Mouse (Mus musculus): ENCODE data around the gene Rap1gap2. TPM values are rescaled to one million over a fixed set of nuclear protein-coding genes. Genes with fewer than 3 reads are reported as not detected.
A peak's percentile ranks its signal among the peaks of the same experiment; 100 is the strongest.

Rap1gap2 gene
- polyA plus RNA-seq, 1 experiment from 2014 or later, result 6.6 TPM

DNA sequence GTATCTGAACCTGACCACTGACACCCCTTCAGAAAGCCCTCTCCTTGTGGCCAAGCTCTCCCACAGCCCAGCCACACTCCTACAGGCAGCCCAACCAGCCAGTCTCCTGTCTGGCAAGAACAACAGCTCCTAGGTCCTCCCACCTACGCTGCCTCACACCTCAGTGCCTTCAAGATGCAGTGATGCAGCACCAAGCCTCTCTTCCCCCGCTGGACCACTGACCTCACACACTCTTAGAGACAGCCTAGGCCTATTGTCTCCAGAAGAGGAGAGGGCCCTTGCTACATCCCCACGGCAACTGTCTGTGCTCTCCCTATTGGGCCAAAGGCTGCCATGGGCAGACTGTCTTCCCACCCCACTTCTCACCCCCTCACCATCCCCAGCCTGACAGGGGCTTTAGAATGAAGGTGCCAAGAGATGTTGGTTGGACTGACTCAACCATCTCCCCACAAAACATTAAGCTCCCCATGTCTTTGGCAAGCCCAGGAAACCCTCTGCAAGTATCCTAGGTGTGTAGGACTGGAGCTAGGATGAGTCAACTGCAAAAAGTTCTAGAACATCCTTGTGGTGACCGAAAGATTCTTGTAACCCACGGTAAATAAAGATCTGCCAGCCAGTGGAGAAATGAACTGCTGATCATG, 50.8 kb downstream of the Rap1gap2 start:
- Histone ChIP-seq H3K4me3 (ENCODE audit: low read depth, low read length) (no peak overlapping the region), H3K27me3 (ENCODE audit: control insufficient read depth, insufficient read depth, low read length) (peaks cover 4% of the 10 kb centered on the region; the same call in 1 of the 2 replicates), H3K9me3 (replicated peaks; ENCODE audit: control insufficient read depth, low read length) (no peaks in the 10 kb centered on the region), H3K4me1 (ENCODE audit: control insufficient read depth, insufficient read depth, low read length) (peaks cover 14% of the 10 kb centered on the region), H3K9ac (ENCODE audit: low read depth, low read length) (no peak overlapping the region), H3K27ac (ENCODE audit: low read depth, low read length) (no peak overlapping the region), H3K36me3 (ENCODE audit: control insufficient read depth, insufficient read depth, low read length) (no peaks in the 10 kb centered on the region), H3K4me2 (no peak overlapping the region)
- no peak for ATAC-seq (replicated peaks; ENCODE audit: insufficient number of reproducible peaks, low FRiP score, low TSS enrichment)
- 75% methylated on average over 5 of the region's 5 CpGs for WGBS (ENCODE audit: insufficient replicate concordance)

- 77% methylated on average over 5 of the region's 5 CpGs for WGBS (ENCODE audit: insufficient replicate concordance)
Observed at GRCm38 (mm10) chr11:74558933-74559332, 51.8 kb downstream of the Rap1gap2 start.

DNA sequence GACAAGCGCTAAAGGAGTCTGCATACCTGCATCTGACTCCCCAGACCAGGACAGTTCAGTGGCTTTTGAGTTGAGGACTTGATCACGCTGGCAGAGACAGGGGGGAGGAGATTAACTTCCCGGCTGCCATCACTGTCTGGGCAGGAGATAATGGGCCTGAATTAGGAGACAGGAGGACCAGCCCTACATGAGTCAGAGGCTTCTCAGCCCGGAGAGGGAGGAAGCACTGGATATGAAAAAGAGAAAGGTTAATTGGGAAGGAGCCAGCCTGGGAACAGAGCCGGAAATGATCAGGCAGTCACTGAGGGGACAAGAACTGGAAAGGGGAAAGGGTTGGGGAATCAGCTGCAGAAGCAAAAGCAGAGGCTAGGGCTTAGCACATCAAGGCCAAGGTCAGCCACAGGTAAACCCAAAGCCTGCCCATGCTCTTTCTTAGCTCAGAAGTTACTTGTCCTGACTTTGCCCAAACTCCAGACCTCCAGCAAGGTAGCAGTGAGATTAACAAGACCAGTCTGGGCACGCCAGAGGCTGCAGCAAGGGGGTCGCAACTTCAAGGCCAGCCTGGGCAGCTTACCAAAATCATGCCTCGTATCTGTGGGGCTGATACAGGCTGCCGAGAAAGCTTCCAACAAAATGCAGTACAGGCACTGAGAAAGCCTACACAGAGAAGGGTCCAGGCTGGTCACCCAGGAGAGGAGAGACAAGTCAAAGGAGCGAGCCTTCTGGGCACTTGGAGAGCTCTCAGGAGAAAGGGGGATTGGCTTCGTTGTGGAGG, 53.1 kb downstream of the Rap1gap2 start:
- no peaks in the 10 kb centered on the region for H3K27me3 ChIP-seq (ENCODE audit: control insufficient read depth, insufficient read depth, low read length)
- no peak overlapping the region for H3K4me2 ChIP-seq
- no peaks in the 10 kb centered on the region for H3K9me3 ChIP-seq (replicated peaks; ENCODE audit: control insufficient read depth, low read length)
- no peak overlapping the region for H3K9ac ChIP-seq (ENCODE audit: low read depth, low read length)
- H3K4me1 ChIP-seq (ENCODE audit: control insufficient read depth, insufficient read depth, low read length), result peaks cover 19% of the 10 kb centered on the region
- no peak overlapping the region for H3K27ac ChIP-seq (ENCODE audit: low read depth, low read length)
- ATAC-seq (replicated peaks; ENCODE audit: insufficient number of reproducible peaks, low FRiP score, low TSS enrichment), result no peak
- H3K4me3 ChIP-seq (ENCODE audit: low read depth, low read length), result no peak overlapping the region
- no peaks in the 10 kb centered on the region for H3K36me3 ChIP-seq (ENCODE audit: control insufficient read depth, insufficient read depth, low read length)
- 43% methylated on average over 11 of the region's 11 CpGs for WGBS (ENCODE audit: insufficient replicate concordance)

More at GRCm38 (mm10) chr11:74558933-74559332, 51.8 kb downstream of the Rap1gap2 start:
- Histone ChIP-seq H3K27me3 (ENCODE audit: control insufficient read depth, insufficient read depth, low read length) (no peaks in the 10 kb centered on the region), H3K27ac (ENCODE audit: low read depth, low read length) (no peak overlapping the region), H3K9ac (ENCODE audit: low read depth, low read length) (no peak overlapping the region), H3K9me3 (replicated peaks; ENCODE audit: control insufficient read depth, low read length) (no peaks in the 10 kb centered on the region), H3K4me2 (no peak overlapping the region), H3K4me1 (ENCODE audit: control insufficient read depth, insufficient read depth, low read length) (peaks cover 19% of the 10 kb centered on the region), H3K4me3 (ENCODE audit: low read depth, low read length) (no peak overlapping the region), H3K36me3 (ENCODE audit: control insufficient read depth, insufficient read depth, low read length) (no peaks in the 10 kb centered on the region)
- ATAC-seq (replicated peaks; ENCODE audit: insufficient number of reproducible peaks, low FRiP score, low TSS enrichment), result no peak

DNA sequence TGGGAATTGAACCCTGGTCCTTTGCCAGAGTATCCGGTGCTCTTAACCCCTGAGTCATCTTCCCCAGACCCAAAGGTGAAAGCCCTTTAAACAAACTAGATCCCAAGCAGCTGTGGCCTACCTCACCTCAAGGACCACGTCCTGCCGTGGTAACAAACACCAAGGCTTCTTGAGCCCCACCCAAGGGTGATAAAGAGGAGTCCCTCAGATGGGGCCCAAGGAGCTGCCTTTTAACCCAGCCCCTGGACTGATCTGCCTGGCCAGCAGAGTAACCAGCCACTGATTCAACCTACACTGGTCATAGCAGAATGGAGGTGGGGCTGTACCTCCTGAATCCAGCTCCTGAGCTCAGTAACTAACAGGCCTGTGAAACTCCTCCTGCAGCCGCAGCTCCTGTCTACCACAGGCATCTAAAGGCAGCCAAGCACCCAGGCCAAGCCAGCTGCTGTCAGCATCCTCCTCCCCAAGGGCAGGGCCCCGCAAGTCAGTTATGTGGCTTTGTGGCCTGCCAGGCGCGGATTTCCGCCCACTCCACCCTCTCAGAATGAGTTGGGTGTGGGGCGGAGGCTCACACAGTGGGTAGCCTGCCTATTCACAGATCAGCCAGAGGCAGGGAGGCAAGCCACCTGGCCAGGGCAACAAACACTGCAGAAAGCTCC, 54.9 kb downstream of the Rap1gap2 start:
- 49% methylated on average over 9 of the region's 9 CpGs for WGBS (ENCODE audit: insufficient replicate concordance)
- no peaks in the 10 kb centered on the region for H3K9me3 ChIP-seq (replicated peaks; ENCODE audit: control insufficient read depth, low read length)
- H3K9ac ChIP-seq (ENCODE audit: low read depth, low read length), result 0 out of 2 replicates have a peak overlapping the region, but pooled peaks have one; percentile 22
- no peaks in the 10 kb centered on the region for H3K27me3 ChIP-seq (ENCODE audit: control insufficient read depth, insufficient read depth, low read length)
- no peak overlapping the region for H3K27ac ChIP-seq (ENCODE audit: low read depth, low read length)
- H3K36me3 ChIP-seq (ENCODE audit: control insufficient read depth, insufficient read depth, low read length), result no peaks in the 10 kb centered on the region
- no peak overlapping the region for H3K4me3 ChIP-seq (ENCODE audit: low read depth, low read length)
- H3K4me1 ChIP-seq (ENCODE audit: control insufficient read depth, insufficient read depth, low read length), result peaks cover 19% of the 10 kb centered on the region
- ATAC-seq (replicated peaks; ENCODE audit: insufficient number of reproducible peaks, low FRiP score, low TSS enrichment), result no peak
- no peak overlapping the region for H3K4me2 ChIP-seq

DNA sequence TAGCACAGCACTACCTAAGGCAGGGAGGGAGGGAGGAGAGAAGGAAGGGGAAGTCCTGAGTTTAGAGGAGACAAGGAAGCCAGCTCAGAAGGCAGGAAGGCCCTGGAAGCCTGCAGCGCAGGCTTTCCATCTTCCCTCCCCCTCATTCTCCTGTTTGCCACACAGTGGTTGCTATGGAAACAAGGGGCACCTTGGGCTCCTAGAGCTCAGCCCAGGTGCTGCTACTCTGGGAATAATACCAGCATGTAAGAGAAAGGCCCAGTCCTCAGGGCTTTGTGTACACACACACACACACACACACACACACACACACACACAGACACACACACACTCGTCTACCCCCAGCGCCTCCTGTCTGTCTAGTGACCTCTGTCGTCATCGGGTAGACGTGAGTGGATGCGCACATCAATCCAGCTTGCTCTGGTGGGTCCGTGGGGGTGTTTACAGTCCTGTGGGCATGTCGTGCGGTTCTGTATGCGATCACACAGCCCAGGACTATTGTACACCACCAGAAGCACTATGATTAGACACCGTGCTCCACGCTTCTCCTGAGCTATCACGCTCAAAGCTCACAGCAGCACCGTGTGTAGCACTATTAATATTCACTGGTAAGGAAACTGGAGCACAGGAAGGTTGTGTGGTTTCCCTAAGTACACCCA, 55.9 kb downstream of the Rap1gap2 start:
- H3K4me1 ChIP-seq (ENCODE audit: control insufficient read depth, insufficient read depth, low read length), result peaks cover 19% of the 10 kb centered on the region
- H3K27me3 ChIP-seq (ENCODE audit: control insufficient read depth, insufficient read depth, low read length), result no peaks in the 10 kb centered on the region
- ATAC-seq (replicated peaks; ENCODE audit: insufficient number of reproducible peaks, low FRiP score, low TSS enrichment), result no peak
- H3K9me3 ChIP-seq (replicated peaks; ENCODE audit: control insufficient read depth, low read length), result no peaks in the 10 kb centered on the region
- H3K4me3 ChIP-seq (ENCODE audit: low read depth, low read length), result no peak overlapping the region
- no peak overlapping the region for H3K4me2 ChIP-seq
- WGBS (ENCODE audit: insufficient replicate concordance), result 67% methylated on average over 15 of the region's 15 CpGs
- H3K27ac ChIP-seq (ENCODE audit: low read depth, low read length), result no peak overlapping the region
- no peaks in the 10 kb centered on the region for H3K36me3 ChIP-seq (ENCODE audit: control insufficient read depth, insufficient read depth, low read length)
- no peak overlapping the region for H3K9ac ChIP-seq (ENCODE audit: low read depth, low read length)

DNA sequence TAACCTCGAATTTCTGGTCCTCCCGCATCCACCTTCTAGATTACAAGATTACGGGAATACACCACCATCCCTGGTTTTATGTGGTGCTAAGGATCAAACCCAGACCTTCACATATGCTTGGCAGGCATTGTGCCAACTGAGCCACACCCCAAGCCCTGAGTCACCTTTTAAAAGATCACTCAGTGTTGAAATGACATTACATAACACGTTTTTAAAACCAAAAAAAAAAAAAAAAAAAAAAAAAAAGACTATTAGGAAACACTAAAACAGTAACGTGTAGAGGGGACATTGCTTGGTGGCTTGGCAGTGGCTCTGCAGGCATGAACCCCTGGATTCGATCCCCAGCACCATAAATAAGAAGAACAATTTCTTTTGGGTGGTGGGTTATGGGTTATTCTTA, 59.1 kb downstream of the Rap1gap2 start:
- no peaks in the 10 kb centered on the region for H3K36me3 ChIP-seq (ENCODE audit: control insufficient read depth, insufficient read depth, low read length)
- H3K27ac ChIP-seq (ENCODE audit: low read depth, low read length), result no peak overlapping the region
- ATAC-seq (replicated peaks; ENCODE audit: insufficient number of reproducible peaks, low FRiP score, low TSS enrichment), result no peak
- H3K4me1 ChIP-seq (ENCODE audit: control insufficient read depth, insufficient read depth, low read length), result peaks cover 23% of the 10 kb centered on the region
- WGBS (ENCODE audit: insufficient replicate concordance), result 72% methylated on average over 6 of the region's 6 CpGs
- no peak overlapping the region for H3K9ac ChIP-seq (ENCODE audit: low read depth, low read length)
- no peak overlapping the region for H3K4me2 ChIP-seq
- no peaks in the 10 kb centered on the region for H3K27me3 ChIP-seq (ENCODE audit: control insufficient read depth, insufficient read depth, low read length)
- no peak overlapping the region for H3K4me3 ChIP-seq (ENCODE audit: low read depth, low read length)
- no peaks in the 10 kb centered on the region for H3K9me3 ChIP-seq (replicated peaks; ENCODE audit: control insufficient read depth, low read length)

- Histone ChIP-seq H3K36me3 (ENCODE audit: control insufficient read depth, insufficient read depth, low read length) (no peaks in the 10 kb centered on the region), H3K4me3 (ENCODE audit: low read depth, low read length) (no peak overlapping the region), H3K9ac (ENCODE audit: low read depth, low read length) (no peak overlapping the region), H3K27me3 (ENCODE audit: control insufficient read depth, insufficient read depth, low read length) (no peaks in the 10 kb centered on the region), H3K4me1 (ENCODE audit: control insufficient read depth, insufficient read depth, low read length) (peaks cover 17% of the 10 kb centered on the region), H3K4me2 (no peak overlapping the region), H3K9me3 (replicated peaks; ENCODE audit: control insufficient read depth, low read length) (no peaks in the 10 kb centered on the region), H3K27ac (ENCODE audit: low read depth, low read length) (no peak overlapping the region)
- ATAC-seq (replicated peaks; ENCODE audit: insufficient number of reproducible peaks, low FRiP score, low TSS enrichment), result no peak
- WGBS (ENCODE audit: insufficient replicate concordance), result 49% methylated on average over 5 of the region's 5 CpGs
Observed at GRCm38 (mm10) chr11:74550615-74551102, 60.1 kb downstream of the Rap1gap2 start.

DNA sequence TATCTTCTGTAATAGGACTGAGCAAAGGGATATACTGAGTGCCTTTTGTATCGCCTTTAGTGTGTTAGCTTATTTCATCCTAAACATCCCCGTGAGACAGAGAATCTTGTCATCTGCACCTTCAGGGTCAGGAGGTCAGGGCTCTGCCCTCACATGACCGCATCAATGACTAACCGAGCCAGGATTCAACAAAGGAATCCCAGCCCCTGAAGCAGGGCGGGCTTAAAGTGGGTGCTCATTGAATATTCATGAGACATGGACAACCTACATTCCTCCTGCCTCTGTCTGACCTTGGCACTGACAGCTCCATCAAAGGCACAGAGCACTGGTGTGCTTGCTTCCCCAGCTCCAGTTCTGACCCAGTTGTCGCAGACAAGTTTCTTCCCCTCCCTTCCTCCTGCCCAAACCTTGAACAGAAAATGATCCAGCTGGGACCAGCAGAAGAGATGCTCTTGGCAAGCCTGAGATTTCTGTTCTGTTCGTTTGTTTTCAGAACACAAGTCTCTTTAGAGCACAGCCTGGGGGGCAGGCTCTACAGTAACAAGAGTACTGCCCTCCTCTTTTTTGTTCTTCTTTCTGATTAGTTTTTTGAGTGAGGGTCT, 61.8 kb downstream of the Rap1gap2 start:
- Histone ChIP-seq H3K4me1 (ENCODE audit: control insufficient read depth, insufficient read depth, low read length) (peaks cover 11% of the 10 kb centered on the region), H3K9me3 (replicated peaks; ENCODE audit: control insufficient read depth, low read length) (no peaks in the 10 kb centered on the region), H3K27ac (ENCODE audit: low read depth, low read length) (no peak overlapping the region), H3K9ac (ENCODE audit: low read depth, low read length) (no peak overlapping the region), H3K36me3 (ENCODE audit: control insufficient read depth, insufficient read depth, low read length) (no peaks in the 10 kb centered on the region), H3K4me2 (no peak overlapping the region), H3K27me3 (ENCODE audit: control insufficient read depth, insufficient read depth, low read length) (no peaks in the 10 kb centered on the region), H3K4me3 (ENCODE audit: low read depth, low read length) (no peak overlapping the region)
- no peak for ATAC-seq (replicated peaks; ENCODE audit: insufficient number of reproducible peaks, low FRiP score, low TSS enrichment)
- 23% methylated on average over 7 of the region's 7 CpGs for WGBS (ENCODE audit: insufficient replicate concordance)

Data from heart, embryonic 11.5 days (tissue).